ENCODE assay signal across 18 mouse cellular contexts in genomic region chr10:69947093-69947492, GRCm38 (mm10).
DNase-seq lines count a peak whose midpoint lies in the region; ATAC-seq and TF ChIP-seq lines count a peak whose summit lies in the region.
"Had no signal": no experiment of that assay in that cellular context is flagged by ENCODE, and none has a peak within 500 bp of the region (broad histone marks: within the 10 kb centered on the region; RNA-seq: fewer than 3 reads in every experiment).

No protein-coding gene starts in this region.

- no peaks in the 10 kb centered on the region for H3K9me3 ChIP-seq in kidney, embryonic 15.5 days (replicated peaks)
- H3K9me3 ChIP-seq in intestine, postnatal 0 days (ENCODE audit: control insufficient read depth): no peaks in the 10 kb centered on the region
- H3K9me3 ChIP-seq: embryonic facial prominence, embryonic 10.5 days; heart, embryonic 13.5 days; intestine, embryonic 15.5 days had no signal

- peak; percentile 81 for ATAC-seq in cerebellum, adult (ENCODE audit: insufficient number of reproducible peaks, low FRiP score, low TSS enrichment)
- ATAC-seq in kidney, embryonic 15.5 days (replicated peaks; ENCODE audit: low FRiP score): no peak
- no peak for ATAC-seq in intestine, postnatal 0 days
- no peak for ATAC-seq in erythroblast, adult 5-6 weeks (replicated peaks; ENCODE audit: low FRiP score, poor library complexity, severe bottlenecking)
- ATAC-seq: intestine, embryonic 15.5 days had no signal

- 80% methylated on average over 6 of the region's 6 CpGs for WGBS in kidney, embryonic 15.5 days
- 93% methylated on average over 6 of the region's 6 CpGs for WGBS in intestine, postnatal 0 days

- no peak for DNase-seq in cerebellum, postnatal 4 days (ENCODE audit: low spot score in 2 of 2)
- DNase-seq in kidney, adult 18-20 months: no peak
- peak; percentile 85 for DNase-seq in brain, adult 2 months (ENCODE audit: low read depth, low spot score)
- DNase-seq in cerebellum, postnatal 14 days: peak; percentile 55 to 71
- DNase-seq: adrenal gland, postnatal 14 days; liver; lung, adult 18-20 months; lung, postnatal 4 days; spleen, adult 18-20 months; thymus, postnatal 25 days had no signal

- no peak for TF ChIP-seq CTCF in intestine, postnatal 0 days (IDR thresholded peaks at IDR 0.05; ENCODE audit: low read depth)

- 0 out of 2 replicates have a peak overlapping the region, but pooled peaks have one; percentile 10 for H3K27ac ChIP-seq in kidney, embryonic 15.5 days
- H3K27ac ChIP-seq in intestine, postnatal 0 days (ENCODE audit: low read depth, low read length): no peak overlapping the region
- H3K27ac ChIP-seq: embryonic facial prominence, embryonic 10.5 days; heart, embryonic 13.5 days; intestine, embryonic 15.5 days; stomach, postnatal 0 days had no signal

- H3K36me3 ChIP-seq in kidney, embryonic 15.5 days: peaks cover 4% of the 10 kb centered on the region; the same call in 1 of the 2 replicates
- no peaks in the 10 kb centered on the region for H3K36me3 ChIP-seq in intestine, postnatal 0 days (ENCODE audit: control insufficient read depth, insufficient read depth)
- H3K36me3 ChIP-seq: intestine, embryonic 15.5 days had no signal

- H3K9ac ChIP-seq in kidney, embryonic 15.5 days: no peak overlapping the region
- H3K9ac ChIP-seq in intestine, postnatal 0 days (ENCODE audit: low read depth, low read length): no peak overlapping the region
- H3K9ac ChIP-seq: heart, embryonic 13.5 days; intestine, embryonic 15.5 days had no signal

- H3K4me2 ChIP-seq in kidney, embryonic 15.5 days: no peak overlapping the region
- H3K4me2 ChIP-seq in intestine, postnatal 0 days (replicated peaks; ENCODE audit: low read depth): no peak overlapping the region
- H3K4me2 ChIP-seq: heart, embryonic 13.5 days; intestine, embryonic 15.5 days had no signal

- H3K4me3 ChIP-seq in kidney, embryonic 15.5 days (replicated peaks): no peak overlapping the region
- H3K4me3 ChIP-seq in intestine, postnatal 0 days (ENCODE audit: low read depth, low read length): no peak overlapping the region
- H3K4me3 ChIP-seq: embryonic facial prominence, embryonic 10.5 days; heart, embryonic 13.5 days; intestine, embryonic 15.5 days had no signal

- H3K27me3 ChIP-seq in kidney, embryonic 15.5 days: no peaks in the 10 kb centered on the region
- H3K27me3 ChIP-seq in intestine, postnatal 0 days (replicated peaks; ENCODE audit: control insufficient read depth, insufficient read depth, low read length): no peaks in the 10 kb centered on the region
- H3K27me3 ChIP-seq: heart, embryonic 13.5 days; intestine, embryonic 15.5 days had no signal

- no peaks in the 10 kb centered on the region for H3K4me1 ChIP-seq in kidney, embryonic 15.5 days
- no peaks in the 10 kb centered on the region for H3K4me1 ChIP-seq in intestine, postnatal 0 days (replicated peaks; ENCODE audit: control insufficient read depth, insufficient read depth, low read length)
- H3K4me1 ChIP-seq: intestine, embryonic 15.5 days had no signal

Comparison
In these comparisons a context has a peak if more than half of its experiments do, and no peak if none do; other contexts are left out.
1. DNase-seq: peak in brain, adult 2 months (single experiment) and cerebellum, postnatal 14 days (2 of 2); none in cerebellum, postnatal 4 days (0 of 2) and kidney, adult 18-20 months (single experiment).